Comparison of ENCODE assay signal across 25 mouse cellular contexts in the genomic region with DNA sequence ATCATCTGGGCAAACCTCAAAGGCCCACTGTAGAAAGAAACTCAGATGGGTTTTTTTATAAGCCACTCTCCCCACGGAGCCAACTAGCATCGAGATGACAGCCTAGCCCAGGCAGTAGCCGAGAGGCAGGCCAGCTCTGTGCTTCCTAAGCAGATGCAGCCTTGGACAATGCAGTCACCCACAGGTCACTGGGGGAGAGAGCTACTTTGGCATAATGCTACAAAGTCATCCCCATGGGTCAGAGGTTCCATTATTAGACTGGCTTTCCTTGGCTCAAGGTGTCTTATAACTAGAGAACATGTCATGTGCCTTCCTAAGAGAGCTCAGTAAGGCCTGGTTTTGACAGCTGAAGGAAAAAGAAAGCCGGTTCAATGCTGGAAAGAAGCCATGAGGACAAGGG.
DNase-seq lines count a peak whose midpoint lies in the region; ATAC-seq and TF ChIP-seq lines count a peak whose summit lies in the region.
"Had no signal": no experiment of that assay in that cellular context is flagged by ENCODE, and none has a peak within 500 bp of the region (broad histone marks: within the 10 kb centered on the region; RNA-seq: fewer than 3 reads in every experiment).

No protein-coding gene starts in this region.

- no peak for ATAC-seq in lung, postnatal 0 days
- no peak for ATAC-seq in forebrain, embryonic 15.5 days (replicated peaks)
- ATAC-seq: forebrain, postnatal 0 days; hindbrain, postnatal 0 days; intestine, embryonic 16.5 days; liver, postnatal 0 days; midbrain, embryonic 13.5 days had no signal

- 75% methylated on average over 4 of the region's 4 CpGs for WGBS in kidney, adult 2 months
- WGBS in lung, postnatal 0 days, result 66% methylated on average over 4 of the region's 4 CpGs
- WGBS in forebrain, embryonic 15.5 days, result 86% methylated on average over 4 of the region's 4 CpGs

- TF ChIP-seq POLR2A in kidney, adult 2 months (IDR thresholded peaks at IDR 0.05; ENCODE audit: low read depth, low read length), result no peak

- no peaks in the 10 kb centered on the region for H3K9me3 ChIP-seq in lung, postnatal 0 days (ENCODE audit: low read length)
- H3K9me3 ChIP-seq in forebrain, embryonic 15.5 days, result no peaks in the 10 kb centered on the region
- H3K9me3 ChIP-seq: forebrain, embryonic 10.5 days; heart, embryonic 10.5 days; limb, embryonic 10.5 days; megakaryocyte, embryonic 14.5 days; midbrain, embryonic 13.5 days; neural tube, embryonic 12.5 days had no signal

- no peak for TF ChIP-seq CTCF in kidney, adult 2 months (conservative IDR thresholded peaks at IDR 0.05; ENCODE audit: insufficient read depth, insufficient read length, low read depth, low read length)
- TF ChIP-seq CTCF in lung, postnatal 0 days (IDR thresholded peaks at IDR 0.05), result no peak

- H3K27ac ChIP-seq in kidney, adult 2 months (ENCODE audit: insufficient read depth, low read depth, low read length), result no peak overlapping the region
- H3K27ac ChIP-seq in lung, postnatal 0 days (ENCODE audit: low read length), result no peak overlapping the region
- no peak overlapping the region for H3K27ac ChIP-seq in forebrain, embryonic 15.5 days (replicated peaks)
- H3K27ac ChIP-seq: forebrain, embryonic 10.5 days; heart, embryonic 10.5 days; hindbrain, postnatal 0 days; layer of hippocampus, adult 2 months; limb, embryonic 10.5 days; midbrain, embryonic 13.5 days; neural tube, embryonic 12.5 days; stomach, postnatal 0 days had no signal

- H3K4me3 ChIP-seq in kidney, adult 2 months (ENCODE audit: insufficient read depth, low read depth, low read length), result no peak overlapping the region
- H3K4me3 ChIP-seq in lung, postnatal 0 days (ENCODE audit: low read depth, low read length), result no peak overlapping the region
- no peak overlapping the region for H3K4me3 ChIP-seq in forebrain, embryonic 15.5 days
- H3K4me3 ChIP-seq: forebrain, embryonic 10.5 days; heart, embryonic 10.5 days; layer of hippocampus, adult 2 months; limb, embryonic 10.5 days; megakaryocyte, embryonic 14.5 days; midbrain, embryonic 13.5 days; neural tube, embryonic 12.5 days had no signal

- no peak for TF ChIP-seq EP300 in lung, postnatal 0 days (IDR thresholded peaks at IDR 0.05)

- H3K9ac ChIP-seq in lung, postnatal 0 days (replicated peaks; ENCODE audit: low read depth), result no peak overlapping the region
- H3K9ac ChIP-seq in forebrain, embryonic 15.5 days (replicated peaks), result no peak overlapping the region
- H3K9ac ChIP-seq: forebrain, postnatal 0 days; liver, postnatal 0 days; midbrain, embryonic 13.5 days; neural tube, embryonic 12.5 days had no signal

- DNase-seq in cerebellum, adult 9-10 months, result peak; percentile 31
- DNase-seq in cerebellum, adult 11 months, result no peak
- DNase-seq in kidney, adult 2 months, result peak; percentile 62
- DNase-seq in kidney, adult 18-20 months, result no peak
- DNase-seq in lung, postnatal 25 days (ENCODE audit: low spot score), result peak; percentile 24
- DNase-seq in lung, postnatal 0 days (ENCODE audit: low spot score), result no peak
- DNase-seq: cerebellum, adult 11-12 months; cerebellum, postnatal 14 days; forebrain, postnatal 0 days; gastrocnemius, postnatal 25 days; liver, postnatal 0 days; lung, postnatal 10 days; right cerebral cortex, postnatal 14 days had no signal

- H3K4me1 ChIP-seq in kidney, adult 2 months (ENCODE audit: control insufficient read depth, insufficient read depth, low read length), result no peaks in the 10 kb centered on the region
- H3K4me1 ChIP-seq in lung, postnatal 0 days (ENCODE audit: insufficient read depth, low read depth, low read length), result no peaks in the 10 kb centered on the region
- no peaks in the 10 kb centered on the region for H3K4me1 ChIP-seq in forebrain, embryonic 15.5 days
- H3K4me1 ChIP-seq: forebrain, embryonic 10.5 days; limb, embryonic 10.5 days; megakaryocyte, embryonic 14.5 days; midbrain, embryonic 13.5 days; neural tube, embryonic 12.5 days had no signal

- H3K36me3 ChIP-seq in kidney, adult 2 months (ENCODE audit: control insufficient read depth, insufficient read depth, low read length), result no peaks in the 10 kb centered on the region
- no peaks in the 10 kb centered on the region; the same call in 1 of the 2 replicates for H3K36me3 ChIP-seq in lung, postnatal 0 days (ENCODE audit: insufficient read depth, low read length)
- H3K36me3 ChIP-seq in forebrain, embryonic 15.5 days, result no peaks in the 10 kb centered on the region
- H3K36me3 ChIP-seq: forebrain, embryonic 10.5 days; neural tube, embryonic 12.5 days had no signal

- no peak overlapping the region for H3K4me2 ChIP-seq in lung, postnatal 0 days (replicated peaks; ENCODE audit: low read depth, low read length)
- no peak overlapping the region for H3K4me2 ChIP-seq in forebrain, embryonic 15.5 days (replicated peaks)
- H3K4me2 ChIP-seq: liver, embryonic 11.5 days; midbrain, embryonic 13.5 days; neural tube, embryonic 12.5 days had no signal

- no peaks in the 10 kb centered on the region for H3K27me3 ChIP-seq in kidney, adult 2 months (replicated peaks; ENCODE audit: control insufficient read depth, insufficient read depth, low read length)
- no peaks in the 10 kb centered on the region for H3K27me3 ChIP-seq in lung, postnatal 0 days (replicated peaks; ENCODE audit: insufficient read depth, low read length)
- H3K27me3 ChIP-seq in forebrain, embryonic 15.5 days, result no peaks in the 10 kb centered on the region
- H3K27me3 ChIP-seq: megakaryocyte, embryonic 14.5 days; midbrain, embryonic 13.5 days; neural tube, embryonic 12.5 days had no signal

Comparison
In these comparisons a context has a peak if more than half of its experiments do, and no peak if none do; other contexts are left out.
1. DNase-seq: peak in cerebellum, adult 9-10 months (single experiment), kidney, adult 2 months (single experiment) and lung, postnatal 25 days (single experiment); none in cerebellum, adult 11 months (single experiment), kidney, adult 18-20 months (single experiment) and lung, postnatal 0 days (single experiment).